Mouse (Mus musculus) embryonic facial prominence, embryonic 14.5 days (tissue): ENCODE results near the gene Fbrsl1. TPM values are rescaled to one million over a fixed set of nuclear protein-coding genes. Genes with fewer than 3 reads are reported as not detected.
A peak's percentile ranks its signal among the peaks of the same experiment; 100 is the strongest.

Experiments used
- ATAC-seq: fragments of 200-750 bp; cut with Nextera tagmentation; 2 replicates; pipeline ENCODE4 v1.8.0; 2017; ENCODE audit warnings: low read depth, moderate number of reproducible peaks, moderate TSS enrichment
- DNase-seq: peaks from one replicate; pipeline ENCODE4 v3.0.0-alpha.2; 2015; ENCODE audit warnings: low spot score
- H3K27ac ChIP-seq: fragments of 300-500 bp; sonication (generic); replicated peaks from 2 replicates; pipeline ENCODE4 v1.5.1; 2014; ENCODE audit warnings: low read depth, mild to moderate bottlenecking, low read length, moderate library complexity
- H3K27me3 ChIP-seq: fragments of 300-500 bp; sonication (generic); replicated peaks from 2 replicates; pipeline ENCODE4 v1.6.1; 2014; ENCODE audit warnings: low read length; ENCODE audit not compliant: control insufficient read depth, insufficient read depth
- H3K36me3 ChIP-seq: fragments of 300-500 bp; sonication (generic); 2 replicates; pipeline ENCODE4 v1.6.1; 2014; ENCODE audit warnings: low read length, mixed read lengths; ENCODE audit not compliant: control insufficient read depth, insufficient read depth
- H3K4me1 ChIP-seq: fragments of 300-500 bp; sonication (generic); 2 replicates; pipeline ENCODE4 v1.6.1; 2014; ENCODE audit warnings: antibody characterized with exemption, low read length; ENCODE audit not compliant: control insufficient read depth, insufficient read depth
- H3K4me2 ChIP-seq: fragments of 300-500 bp; sonication (generic); 2 replicates; pipeline ENCODE4 v1.6.1; 2014; ENCODE audit warnings: low read depth, mild to moderate bottlenecking, low read length, moderate library complexity, mixed read lengths
- H3K4me3 ChIP-seq: fragments of 300-500 bp; sonication (generic); 2 replicates; pipeline ENCODE4 v1.5.1; 2014; ENCODE audit warnings: low read depth, mild to moderate bottlenecking, low read length
- H3K9ac ChIP-seq: fragments of 300-500 bp; sonication (generic); 2 replicates; pipeline ENCODE4 v1.6.1; 2014; ENCODE audit warnings: low read depth, mild to moderate bottlenecking, low read length, moderate library complexity, mixed read lengths
- H3K9me3 ChIP-seq: fragments of 300-500 bp; sonication (generic); 2 replicates; pipeline ENCODE4 v1.6.1; 2016; ENCODE audit warnings: low read length; ENCODE audit not compliant: control insufficient read depth
- WGBS: fragments of 180-500 bp; shearing (Covaris S2); extraction: QIAGEN DNeasy Blood & Tissue Kit; methylation state at CpG from one replicate; pipeline ENCODE4 v1.1.7; 2014; 5-methylcytosine and 5-hydroxymethylcytosine counted together
- polyA plus RNA-seq: library from polyadenylated mRNA; unstranded; fragments of >200 nt; fragmentation: Nextera tagmentation; extraction: Ambion mirVana; gene quantifications from 2 replicates; pipeline ENCODE4 v1.2.1, GENCODE M21; 2014

Gene Fbrsl1
- polyA plus RNA-seq, 1 experiment from 2014 or later: 14.7 TPM

GRCm38 (mm10) chr5:110428290-110428689 lies 20.0 kb downstream of the Fbrsl1 start:
- peaks cover 26% of the 10 kb centered on the region; the same call in 1 of the 2 replicates for H3K36me3 ChIP-seq
- ATAC-seq (no peak), DNase-seq (no peak)
- H3K27ac ChIP-seq: no peak overlapping the region
- WGBS: 71% methylated on average over 3 of the region's 3 CpGs
- no peaks in the 10 kb centered on the region for H3K4me1 ChIP-seq
- no peak overlapping the region for H3K9ac ChIP-seq
- no peak overlapping the region for H3K4me3 ChIP-seq
- H3K9me3 ChIP-seq: no peaks in the 10 kb centered on the region
- no peak overlapping the region for H3K4me2 ChIP-seq
- no peaks in the 10 kb centered on the region for H3K27me3 ChIP-seq

DNA sequence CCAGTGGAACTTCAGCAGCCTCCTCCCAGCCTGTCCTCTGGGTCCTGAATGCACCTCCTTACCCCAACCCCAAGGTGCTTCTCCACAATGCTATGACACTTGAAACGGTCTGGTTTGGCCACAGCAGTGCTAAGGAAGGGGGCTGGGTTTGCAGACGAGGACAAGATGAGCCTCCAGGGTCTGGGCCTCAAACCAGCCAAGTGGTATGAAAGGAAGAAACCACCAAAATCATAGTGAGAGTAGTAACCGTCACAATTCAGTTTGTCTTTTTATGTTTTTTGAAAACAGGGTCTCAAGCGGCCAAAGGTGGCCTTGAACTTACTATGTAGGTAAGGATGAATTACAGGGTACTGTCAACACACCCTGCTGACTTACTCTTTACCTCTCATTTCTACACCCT lies 23.1 kb downstream of the Fbrsl1 start:
- no peaks in the 10 kb centered on the region for H3K9me3 ChIP-seq
- ATAC-seq (no peak), DNase-seq (no peak)
- H3K4me2 ChIP-seq: no peak overlapping the region
- H3K4me1 ChIP-seq: no peaks in the 10 kb centered on the region
- H3K27me3 ChIP-seq: no peaks in the 10 kb centered on the region
- whole genome bisulfite sequencing: 77% methylated on average over 4 of the region's 4 CpGs
- no peaks in the 10 kb centered on the region for H3K36me3 ChIP-seq
- no peak overlapping the region for H3K9ac ChIP-seq
- no peak overlapping the region for H3K4me3 ChIP-seq
- H3K27ac ChIP-seq: no peak overlapping the region

DNA sequence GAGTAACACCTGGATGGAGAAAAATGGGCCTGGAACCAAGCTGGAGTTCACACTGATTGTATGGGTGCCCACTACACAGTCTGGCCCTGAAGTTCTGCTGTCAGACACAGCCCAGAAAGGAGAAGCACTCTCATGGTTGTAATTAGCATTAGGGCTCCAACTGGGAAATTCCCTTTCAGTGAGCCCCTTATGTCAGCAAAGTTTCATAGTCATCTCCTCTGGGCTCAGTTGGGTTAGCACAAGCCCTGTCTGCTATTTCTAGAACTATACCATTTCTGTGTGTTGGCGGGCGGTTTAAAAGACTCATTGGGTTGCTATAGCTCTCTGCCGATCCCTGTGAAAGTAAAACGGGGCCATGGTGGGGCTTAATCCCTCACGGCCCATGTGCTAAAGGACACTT lies 24.1 kb downstream of the Fbrsl1 start:
- no peak for ATAC-seq
- no peaks in the 10 kb centered on the region for H3K27me3 ChIP-seq
- H3K36me3 ChIP-seq: no peaks in the 10 kb centered on the region

DNA sequence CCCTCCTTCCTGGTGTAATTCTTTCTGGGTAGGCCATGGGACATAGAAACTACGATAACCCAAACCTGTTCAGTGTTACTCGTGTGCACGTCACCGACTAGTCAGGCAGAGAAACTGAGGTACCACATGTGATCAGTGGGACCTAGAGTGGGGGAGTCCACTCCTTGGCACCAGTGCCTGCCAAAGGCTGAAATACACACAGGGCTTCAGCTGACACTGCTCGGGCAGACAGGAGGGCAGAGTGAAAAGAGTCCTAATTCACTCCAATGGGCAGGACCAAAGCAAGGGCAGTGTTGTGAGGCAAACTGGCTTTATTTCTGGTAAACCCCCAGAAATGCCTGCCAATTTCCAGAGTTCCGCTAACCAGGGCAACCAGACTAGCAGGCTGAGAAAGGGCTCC lies 26.9 kb downstream of the Fbrsl1 start:
- ATAC-seq (no peak), DNase-seq (no peak)
- Histone ChIP-seq H3K4me3 (no peak overlapping the region), H3K9me3 (no peaks in the 10 kb centered on the region), H3K4me1 (peaks cover 5% of the 10 kb centered on the region; the same call in 1 of the 2 replicates), H3K4me2 (no peak overlapping the region), H3K36me3 (no peaks in the 10 kb centered on the region), H3K27me3 (no peaks in the 10 kb centered on the region), H3K27ac (no peak overlapping the region), H3K9ac (no peak overlapping the region)
- WGBS: 96% methylated on average over 6 of the region's 6 CpGs

More for the DNA sequence above, 24.1 kb downstream of the Fbrsl1 start:
- no peak overlapping the region for H3K27ac ChIP-seq
- H3K4me3 ChIP-seq: no peak overlapping the region
- H3K9ac ChIP-seq: no peak overlapping the region
- no peaks in the 10 kb centered on the region for H3K4me1 ChIP-seq
- DNase-seq: no peak
- H3K4me2 ChIP-seq: no peak overlapping the region
- WGBS: 88% methylated on average over 5 of the region's 5 CpGs
- H3K9me3 ChIP-seq: no peaks in the 10 kb centered on the region

DNA sequence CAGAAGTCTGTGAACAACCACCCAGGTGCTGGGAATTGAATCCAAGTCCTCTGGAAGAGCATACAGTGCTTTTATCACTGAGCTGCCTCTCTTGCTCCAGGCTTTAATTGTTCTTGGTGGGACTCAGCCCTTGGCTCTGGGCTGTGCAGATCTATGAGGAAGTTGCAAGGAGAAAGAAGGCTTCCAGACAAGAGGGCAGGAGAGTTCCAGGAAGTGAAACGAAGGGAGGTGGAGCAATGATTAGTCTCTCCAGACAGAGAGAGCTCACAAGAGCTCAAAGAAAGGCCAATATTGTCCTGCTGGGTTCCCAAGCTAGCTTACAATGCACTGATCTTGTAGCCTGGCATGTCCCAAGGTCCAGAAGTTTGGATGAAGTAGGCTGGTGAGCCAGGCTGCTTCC lies 27.4 kb downstream of the Fbrsl1 start:
- Histone ChIP-seq H3K9ac (no peak overlapping the region), H3K4me3 (no peak overlapping the region), H3K4me2 (no peak overlapping the region), H3K4me1 (peaks cover 5% of the 10 kb centered on the region; the same call in 1 of the 2 replicates), H3K27ac (no peak overlapping the region), H3K27me3 (no peaks in the 10 kb centered on the region), H3K36me3 (no peaks in the 10 kb centered on the region), H3K9me3 (no peaks in the 10 kb centered on the region)
- WGBS: 56% methylated on average over 1 of the region's 1 CpGs
- no peak for ATAC-seq
- DNase-seq: no peak

DNA sequence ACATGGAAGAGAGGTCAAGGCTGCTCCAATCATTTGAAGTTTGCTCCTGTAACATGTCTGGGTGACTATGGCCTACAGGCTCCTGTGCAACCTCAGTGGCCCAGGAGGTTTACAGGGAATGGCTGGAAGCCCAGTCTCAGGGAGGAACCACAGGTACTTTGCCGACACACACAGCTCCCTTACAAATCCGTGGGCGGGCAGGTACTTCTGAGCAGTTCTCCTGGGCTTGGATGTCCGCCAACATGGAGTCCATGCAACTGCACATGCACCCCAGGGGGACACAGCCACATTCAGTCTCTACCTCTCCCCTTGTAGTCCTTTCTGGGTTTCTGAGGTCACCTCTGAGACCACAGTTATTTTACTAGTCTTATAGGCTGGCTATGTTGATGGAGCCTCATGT lies 28.1 kb downstream of the Fbrsl1 start:
- no peaks in the 10 kb centered on the region for H3K27me3 ChIP-seq
- H3K9me3 ChIP-seq: no peaks in the 10 kb centered on the region
- ATAC-seq: no peak
- H3K36me3 ChIP-seq: 0 out of 2 replicates have a peak, but pooled peaks cover under 1% of the 10 kb centered on the region
- H3K4me1 ChIP-seq: peaks cover 5% of the 10 kb centered on the region; the same call in 1 of the 2 replicates
- no peak overlapping the region for H3K27ac ChIP-seq
- H3K4me3 ChIP-seq: no peak overlapping the region
- 84% methylated on average over 4 of the region's 4 CpGs for WGBS
- no peak overlapping the region for H3K4me2 ChIP-seq
- no peak overlapping the region for H3K9ac ChIP-seq
- peak; percentile 12 for DNase-seq

- DNase-seq (no peak), ATAC-seq (no peak)
- peaks cover 7% of the 10 kb centered on the region; the same call in 1 of the 2 replicates for H3K36me3 ChIP-seq
- H3K4me1 ChIP-seq: peaks cover 5% of the 10 kb centered on the region; the same call in 1 of the 2 replicates
- H3K27ac ChIP-seq: no peak overlapping the region
- H3K27me3 ChIP-seq: no peaks in the 10 kb centered on the region
- no peak overlapping the region for H3K4me2 ChIP-seq
- no peak overlapping the region for H3K9ac ChIP-seq
- 77% methylated on average over 1 of the region's 1 CpGs for WGBS
- no peaks in the 10 kb centered on the region for H3K9me3 ChIP-seq
- no peak overlapping the region for H3K4me3 ChIP-seq
Observed at GRCm38 (mm10) chr5:110418523-110418911, 29.8 kb downstream of the Fbrsl1 start.

DNA sequence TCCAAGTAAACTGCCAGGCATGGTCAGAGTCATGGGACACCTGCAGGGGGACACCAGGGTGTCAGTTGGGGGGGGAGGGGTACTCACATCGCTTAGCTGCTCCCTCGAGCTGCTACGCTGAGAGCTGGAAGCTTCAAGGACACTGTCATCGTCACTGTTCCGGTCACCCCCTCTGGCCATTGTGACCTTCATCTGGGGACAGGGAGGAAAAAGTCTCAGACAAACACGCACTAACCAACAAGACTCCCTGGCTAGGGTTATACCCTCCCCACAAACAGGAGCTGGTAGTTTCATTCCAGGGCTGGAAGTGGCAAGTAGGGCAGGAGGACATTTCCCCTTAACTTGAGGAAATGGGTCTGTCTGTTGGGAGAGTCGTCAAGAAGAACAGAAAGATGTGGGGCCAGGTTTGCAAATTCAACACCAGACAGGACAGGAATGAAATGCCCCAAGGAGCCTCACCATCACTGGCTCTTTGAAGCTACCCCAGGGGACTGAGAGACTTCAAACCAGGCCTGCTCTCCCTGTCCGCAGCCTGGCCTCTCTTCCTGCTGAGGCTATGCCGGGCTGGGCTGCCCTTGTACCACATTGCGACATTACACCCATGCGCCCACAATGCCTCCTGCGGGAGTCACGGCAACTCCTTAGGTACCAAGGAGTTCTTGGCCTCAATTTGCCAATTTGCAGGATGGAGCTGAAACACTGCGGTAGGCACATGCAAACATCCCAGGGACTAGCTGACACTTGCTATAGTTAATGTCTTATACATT lies 30.4 kb downstream of the Fbrsl1 start:
- no peak overlapping the region for H3K4me3 ChIP-seq
- H3K4me2 ChIP-seq: no peak overlapping the region
- peaks cover 7% of the 10 kb centered on the region; the same call in 1 of the 2 replicates for H3K36me3 ChIP-seq
- ATAC-seq (no peak), DNase-seq (no peak)
- H3K9ac ChIP-seq: no peak overlapping the region
- WGBS: 48% methylated on average over 14 of the region's 14 CpGs
- peaks cover 5% of the 10 kb centered on the region; the same call in 1 of the 2 replicates for H3K4me1 ChIP-seq
- no peak overlapping the region for H3K27ac ChIP-seq
- no peaks in the 10 kb centered on the region for H3K27me3 ChIP-seq
- H3K9me3 ChIP-seq: no peaks in the 10 kb centered on the region
